Mouse (Mus musculus): Measurements from ENCODE around the gene Dnajc17.

Dnajc17 gene

GRCm38 (mm10) chr2:119163135-119163534, 45.5 kb downstream of the Dnajc17 start:
- DNase-seq (ENCODE audit: low spot score), result peak; percentile 60

GRCm38 (mm10) chr2:119161247-119161646, 47.3 kb downstream of the Dnajc17 start:
- no peak for DNase-seq (ENCODE audit: low spot score)

- DNase-seq (ENCODE audit: low spot score), result no peak
Observed at GRCm38 (mm10) chr2:119157836-119158235, 50.8 kb downstream of the Dnajc17 start.

GRCm38 (mm10) chr2:119156681-119157572, 51.7 kb downstream of the Dnajc17 start, which contains the start of gene Rmdn3:
Gene Rmdn3 (minus strand): TSS chr2:119157034.
- DNase-seq (ENCODE audit: low spot score), result peak; percentile 94

- DNase-seq (ENCODE audit: low spot score), result peak; percentile 38
Observed at GRCm38 (mm10) chr2:119156081-119156680, 52.4 kb downstream of the Dnajc17 start.

- peak; percentile 91 for DNase-seq (ENCODE audit: low spot score)
Observed at GRCm38 (mm10) chr2:119155388-119155787, 53.2 kb downstream of the Dnajc17 start.

GRCm38 (mm10) chr2:119154683-119155082, 53.9 kb downstream of the Dnajc17 start:
- no peak for DNase-seq (ENCODE audit: low spot score)

- DNase-seq (ENCODE audit: low spot score), result no peak
Observed at GRCm38 (mm10) chr2:119152255-119152654, 56.3 kb downstream of the Dnajc17 start.

GRCm38 (mm10) chr2:119147775-119148174, 60.8 kb downstream of the Dnajc17 start:
- DNase-seq (ENCODE audit: low spot score), result no peak

- no peak for DNase-seq (ENCODE audit: low spot score)
Observed at GRCm38 (mm10) chr2:119147160-119147678, 61.4 kb downstream of the Dnajc17 start.

GRCm38 (mm10) chr2:119146435-119146834, 62.2 kb downstream of the Dnajc17 start:
- DNase-seq (ENCODE audit: low spot score), result no peak

- no peak for DNase-seq (ENCODE audit: low spot score)
Observed at GRCm38 (mm10) chr2:119145199-119145598, 63.4 kb downstream of the Dnajc17 start.

- DNase-seq (ENCODE audit: low spot score), result peak; percentile 83
Observed at GRCm38 (mm10) chr2:119136346-119136898, 72.2 kb downstream of the Dnajc17 start.

All from c-Kit-positive CD71-positive TER-119-positive erythroid progenitor cells, embryonic 14.5 days (primary cell).